16 mouse cellular contexts compared by ENCODE assay signal in genomic region chr5:148855047-148855446, GRCm38 (mm10).
"Had no signal": no experiment of that assay in that cellular context is flagged by ENCODE, and none has a peak within 500 bp of the region (broad histone marks: within the 10 kb centered on the region; RNA-seq: fewer than 3 reads in every experiment).

No protein-coding gene starts in this region.

- H3K4me1 ChIP-seq: neural tube, embryonic 13.5 days; stomach, embryonic 15.5 days had no signal

- ATAC-seq: intestine, postnatal 0 days; lung, postnatal 0 days; midbrain, embryonic 13.5 days had no signal

- H3K27ac ChIP-seq: left cerebral cortex, adult 2 months; liver, embryonic 13.5 days; macrophage; midbrain, embryonic 13.5 days; neural tube, embryonic 13.5 days; stomach, embryonic 15.5 days had no signal

- H3K27me3 ChIP-seq: midbrain, embryonic 13.5 days; neural tube, embryonic 13.5 days; stomach, embryonic 15.5 days had no signal

- DNase-seq: kidney, postnatal 10 days; layer of hippocampus, postnatal 36 days; liver, embryonic 13.5 days; lung, embryonic 14.5 days; retina, postnatal 1 day; right cerebral cortex, postnatal 25 days; spleen, adult 18-20 months; thymus, postnatal 25 days had no signal

- H3K4me2 ChIP-seq: liver, embryonic 13.5 days; lung, embryonic 14.5 days; midbrain, embryonic 13.5 days; neural tube, embryonic 13.5 days; stomach, embryonic 15.5 days had no signal

- H3K4me3 ChIP-seq: left cerebral cortex, adult 2 months; liver, embryonic 13.5 days; midbrain, embryonic 13.5 days; myocyte; neural tube, embryonic 13.5 days; stomach, embryonic 15.5 days had no signal

- H3K9ac ChIP-seq: liver, embryonic 13.5 days; lung, embryonic 14.5 days; midbrain, embryonic 13.5 days; neural tube, embryonic 13.5 days; stomach, embryonic 15.5 days had no signal

- H3K36me3 ChIP-seq: liver, embryonic 13.5 days; midbrain, embryonic 13.5 days; neural tube, embryonic 13.5 days; stomach, embryonic 15.5 days had no signal

- H3K9me3 ChIP-seq: liver, embryonic 13.5 days; midbrain, embryonic 13.5 days; neural tube, embryonic 13.5 days; stomach, embryonic 15.5 days had no signal
